Mouse (Mus musculus) gastrocnemius, adult 18-20 months (tissue): ENCODE measurements around the gene Myct1. TPM values are rescaled to one million over a fixed set of nuclear protein-coding genes. Genes with fewer than 3 reads are reported as not detected.
A peak's percentile ranks its signal among the peaks of the same experiment; 100 is the strongest.

Experiments used
- DNase-seq: peaks from one replicate; pipeline ENCODE4 v3.0.0; 2021; ENCODE audit warnings: low spot score
- long read RNA-seq, 2 experiments: library from polyadenylated mRNA; stranded (forward); transcript quantifications; one replicate each; pipeline ENCODE4 v2.0.0; 2021
- total RNA-seq, 2 experiments: library from RNA; stranded (reverse); gene quantifications; 2 replicates each; pipeline ENCODE4 v1.2.3; 2021

The Myct1 gene
- total RNA-seq: 1 to 10 TPM; 1.5 to 4.0 TPM
- long read RNA-seq, experiment 1, partial matches to known transcripts: 0 of 1 reads
- long read RNA-seq, experiment 1, other reads (novel, unspliced or antisense): 0 of 1 reads
- long read RNA-seq, experiment 2, partial matches to known transcripts: 0 of 3 reads
- long read RNA-seq, experiment 2, other reads (novel, unspliced or antisense): 0 of 3 reads

GRCm38 (mm10) chr10:5593464-5593863 lies at the start of gene Myct1:
Gene Myct1 (plus strand): TSS chr10:5593775.
- DNase-seq: no peak

GRCm38 (mm10) chr10:5546428-5546827 lies 47.1 kb upstream of the Myct1 start:
- DNase-seq: no peak

- DNase-seq: no peak
Observed at GRCm38 (mm10) chr10:5547769-5548168, 45.8 kb upstream of the Myct1 start.

- DNase-seq: no peak
Observed at GRCm38 (mm10) chr10:5548651-5549050, 44.9 kb upstream of the Myct1 start.

- no peak for DNase-seq
Observed at GRCm38 (mm10) chr10:5549871-5550167, 43.8 kb upstream of the Myct1 start.

- DNase-seq: no peak
Observed at GRCm38 (mm10) chr10:5550168-5551021, 43.2 kb upstream of the Myct1 start.

GRCm38 (mm10) chr10:5551382-5551781 lies 42.2 kb upstream of the Myct1 start, which contains the start of gene Syne1:
Gene Syne1 (minus strand): TSS chr10:5551482.
- no peak for DNase-seq

- no peak for DNase-seq
Observed at GRCm38 (mm10) chr10:5554941-5555340, 38.6 kb upstream of the Myct1 start.

- DNase-seq: no peak
Observed at GRCm38 (mm10) chr10:5558808-5559207, 34.8 kb upstream of the Myct1 start.

- DNase-seq: no peak
Observed at GRCm38 (mm10) chr10:5560526-5560925, 33.0 kb upstream of the Myct1 start.

GRCm38 (mm10) chr10:5561706-5562105 lies 31.9 kb upstream of the Myct1 start:
- DNase-seq: no peak

- DNase-seq: no peak
Observed at GRCm38 (mm10) chr10:5568991-5569390, 24.6 kb upstream of the Myct1 start.

- no peak for DNase-seq
Observed at GRCm38 (mm10) chr10:5570059-5570458, 23.5 kb upstream of the Myct1 start.

GRCm38 (mm10) chr10:5571332-5571731 lies 22.2 kb upstream of the Myct1 start:
- DNase-seq: no peak

- no peak for DNase-seq
Observed at GRCm38 (mm10) chr10:5573328-5573727, 20.2 kb upstream of the Myct1 start.

- DNase-seq: no peak
Observed at GRCm38 (mm10) chr10:5591061-5591460, 2.5 kb upstream of the Myct1 start.

GRCm38 (mm10) chr10:5591996-5592395 lies 1.6 kb upstream of the Myct1 start:
- DNase-seq: peak; percentile 11

GRCm38 (mm10) chr10:5594457-5594856 lies 882 bp downstream of the Myct1 start:
- no peak for DNase-seq

- no peak for DNase-seq
Observed at GRCm38 (mm10) chr10:5596559-5596958, 3.0 kb downstream of the Myct1 start.

- peak; percentile 71 for DNase-seq
Observed at GRCm38 (mm10) chr10:5600123-5600522, 6.5 kb downstream of the Myct1 start.

GRCm38 (mm10) chr10:5603512-5603911 lies 9.9 kb downstream of the Myct1 start:
- DNase-seq: no peak

GRCm38 (mm10) chr10:5604371-5604770 lies 10.8 kb downstream of the Myct1 start:
- DNase-seq: no peak

- DNase-seq: no peak
Observed at GRCm38 (mm10) chr10:5608874-5609273, 15.3 kb downstream of the Myct1 start.
